Mouse (Mus musculus): ENCODE results near the gene Hypm. TPM values are rescaled to one million over a fixed set of nuclear protein-coding genes. Genes with fewer than 3 reads are reported as not detected.

The Hypm gene
- not detected for polyA plus RNA-seq (2017; shearing (Covaris generic))

DNA sequence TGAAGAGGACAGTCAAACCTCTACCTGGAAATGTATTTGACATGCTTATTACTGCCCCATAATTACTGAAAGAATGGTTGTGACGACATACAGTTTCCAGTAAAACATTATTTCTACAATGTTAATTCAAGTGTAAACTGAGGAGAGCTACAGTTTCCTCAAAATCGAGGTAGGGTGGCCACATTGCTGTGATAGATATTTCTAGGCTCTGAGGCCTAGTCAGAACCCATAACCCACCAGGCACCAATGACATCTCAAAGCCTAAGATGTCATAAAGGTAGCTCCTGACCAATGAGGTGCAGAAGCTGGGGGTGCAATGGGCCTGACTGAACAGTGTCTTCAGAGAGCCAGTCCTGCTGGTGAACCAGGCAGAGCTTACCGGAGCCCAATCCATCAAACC, at the start of gene Hypm:
Hypm (plus strand) TSS at position 301 of the 400 bp plus-strand sequence.

DNA sequence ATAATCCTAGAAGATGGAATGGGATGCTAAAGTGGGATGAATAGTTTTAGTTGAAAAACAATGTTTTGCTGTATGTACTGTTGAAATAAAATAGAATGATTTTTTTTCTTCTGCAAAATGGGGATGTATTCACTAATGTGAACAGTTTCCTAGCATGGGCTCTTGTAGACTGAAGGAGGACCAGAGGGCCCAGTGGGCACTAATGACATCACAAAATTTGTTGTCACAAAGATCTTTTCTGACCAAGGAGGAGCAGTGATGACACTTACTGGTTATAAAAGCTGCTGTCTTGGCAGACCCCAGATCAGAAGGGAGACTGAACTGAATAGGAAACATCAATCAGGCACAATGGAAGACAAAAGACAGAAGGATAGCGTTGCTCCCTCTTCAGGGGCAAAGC, 2.7 kb downstream of the Hypm start, which contains the start of gene H2al3:
H2al3 (plus strand) TSS at position 301 of the 400 bp plus-strand sequence.

DNA sequence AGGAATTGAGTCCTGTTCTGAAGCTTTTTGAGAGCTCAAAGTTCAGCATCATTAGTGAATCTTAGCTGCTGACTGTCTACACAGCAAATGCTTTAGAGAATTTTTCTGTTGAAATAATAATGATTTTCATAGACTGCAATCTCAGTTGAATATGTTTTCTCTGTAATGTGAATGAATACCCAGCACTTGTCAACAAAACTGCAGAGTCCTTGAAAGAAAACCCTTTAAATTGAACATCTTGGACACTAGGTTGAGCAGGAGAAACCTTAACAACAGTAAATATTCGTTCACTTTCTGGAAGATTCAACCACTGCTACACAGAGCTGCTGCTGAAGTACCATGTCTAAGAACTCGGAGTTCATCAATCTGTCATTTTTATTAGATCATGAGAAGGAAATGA, 38.6 kb downstream of the Hypm start, which contains the start of gene Sytl5:
Sytl5 (plus strand) TSS at position 301 of the 400 bp plus-strand sequence.

Other genes starting within 250 kb of the Hypm start
- 52.4 TPM for gene Dynlt3, start 183.9 kb upstream of the Hypm start, polyA plus RNA-seq (2017; shearing (Covaris generic))
- not detected for gene H2al3, start 2.8 kb downstream of the Hypm start, polyA plus RNA-seq (2017; shearing (Covaris generic))
- not detected for gene Sytl5, start 38.7 kb downstream of the Hypm start, polyA plus RNA-seq (2017; shearing (Covaris generic))

All from activated CD4-positive, CD25-positive, alpha-beta regulatory T cell, adult 9 weeks (primary cell).